Mouse (Mus musculus) hindbrain, embryonic 14.5 days (tissue): ENCODE results near the gene Grm4. TPM values are rescaled to one million over a fixed set of nuclear protein-coding genes. Genes with fewer than 3 reads are reported as not detected.

Experiments used
- ATAC-seq: fragments of 200-750 bp; cut with Nextera tagmentation; 2 replicates; pipeline ENCODE4 v1.8.0; 2017; ENCODE audit warnings: moderate number of reproducible peaks, mild to moderate bottlenecking, moderate TSS enrichment, moderate library complexity; ENCODE audit not compliant: low FRiP score
- DNase-seq: peaks from one replicate; pipeline ENCODE4 v3.0.0-alpha.2; 2015; ENCODE audit warnings: low spot score
- H3K27ac ChIP-seq: fragments of 300-500 bp; sonication (generic); 2 replicates; pipeline ENCODE4 v1.5.1; 2014; ENCODE audit warnings: mild to moderate bottlenecking, moderate library complexity
- H3K27me3 ChIP-seq: fragments of 300-500 bp; sonication (generic); 2 replicates; pipeline ENCODE4 v1.6.1; 2014; ENCODE audit warnings: mild to moderate bottlenecking, low read length, mixed read lengths; ENCODE audit not compliant: control insufficient read depth, insufficient read depth
- H3K36me3 ChIP-seq: fragments of 300-500 bp; sonication (generic); replicated peaks from 2 replicates; pipeline ENCODE4 v1.6.1; 2014; ENCODE audit not compliant: control insufficient read depth, insufficient read depth
- H3K4me1 ChIP-seq: fragments of 300-500 bp; sonication (generic); replicated peaks from 2 replicates; pipeline ENCODE4 v1.6.1; 2014; ENCODE audit warnings: antibody characterized with exemption, low read length, mixed read lengths; ENCODE audit not compliant: control insufficient read depth, insufficient read depth
- H3K4me2 ChIP-seq: fragments of 300-500 bp; sonication (generic); replicated peaks from 2 replicates; pipeline ENCODE4 v1.6.1; 2014; ENCODE audit warnings: mild to moderate bottlenecking, moderate library complexity
- H3K4me3 ChIP-seq: fragments of 300-500 bp; sonication (generic); replicated peaks from 2 replicates; pipeline ENCODE4 v1.5.1; 2014; ENCODE audit warnings: mild to moderate bottlenecking, low read length
- H3K9ac ChIP-seq: fragments of 300-500 bp; sonication (generic); 2 replicates; pipeline ENCODE4 v1.6.1; 2014
- H3K9me3 ChIP-seq: fragments of 300-500 bp; sonication (generic); 2 replicates; pipeline ENCODE4 v1.6.1; 2016; ENCODE audit warnings: low read length; ENCODE audit not compliant: control insufficient read depth
- WGBS: fragments of 180-500 bp; shearing (Covaris S2); extraction: QIAGEN DNeasy Blood & Tissue Kit; methylation state at CpG from one replicate; pipeline ENCODE4 v1.1.7; 2014; 5-methylcytosine and 5-hydroxymethylcytosine counted together
- polyA plus RNA-seq: library from polyadenylated mRNA; unstranded; fragments of >200 nt; fragmentation: Nextera tagmentation; extraction: Ambion mirVana; gene quantifications from 2 replicates; pipeline ENCODE4 v1.2.1, GENCODE M21; 2014

Grm4 gene
- polyA plus RNA-seq, 1 experiment from 2014 or later, result 9.0 TPM

GRCm38 (mm10) chr17:27445364-27446075, 75.7 kb downstream of the Grm4 start:
- DNase-seq (no peak), ATAC-seq (peak; percentile 23; the same call in 1 of the 2 replicates)
- H3K36me3 ChIP-seq, result no peaks in the 10 kb centered on the region
- H3K4me3 ChIP-seq, result no peak overlapping the region
- no peaks in the 10 kb centered on the region for H3K9me3 ChIP-seq
- peaks cover 17% of the 10 kb centered on the region for H3K4me1 ChIP-seq
- H3K27ac ChIP-seq, result peak overlapping the region; percentile 61
- 39% methylated on average over 17 of the region's 17 CpGs for WGBS
- H3K27me3 ChIP-seq, result no peaks in the 10 kb centered on the region
- no peak overlapping the region for H3K9ac ChIP-seq
- H3K4me2 ChIP-seq, result no peak overlapping the region

GRCm38 (mm10) chr17:27442538-27443113, 78.6 kb downstream of the Grm4 start:
- Histone ChIP-seq H3K4me1 (peaks cover 17% of the 10 kb centered on the region), H3K4me3 (no peak overlapping the region), H3K9me3 (no peaks in the 10 kb centered on the region), H3K9ac (no peak overlapping the region), H3K36me3 (no peaks in the 10 kb centered on the region), H3K27me3 (no peaks in the 10 kb centered on the region; the same call in 1 of the 2 replicates), H3K27ac (no peak overlapping the region), H3K4me2 (no peak overlapping the region)
- DNase-seq (no peak), ATAC-seq (no peak)
- 37% methylated on average over 13 of the region's 13 CpGs for WGBS

GRCm38 (mm10) chr17:27441778-27442177, 79.4 kb downstream of the Grm4 start:
- no peak overlapping the region for H3K27ac ChIP-seq
- ATAC-seq, result no peak
- H3K4me1 ChIP-seq, result peaks cover 17% of the 10 kb centered on the region
- H3K36me3 ChIP-seq, result no peaks in the 10 kb centered on the region
- H3K4me2 ChIP-seq, result no peak overlapping the region
- DNase-seq, result no peak
- no peak overlapping the region for H3K9ac ChIP-seq
- H3K4me3 ChIP-seq, result no peak overlapping the region
- H3K9me3 ChIP-seq, result no peaks in the 10 kb centered on the region
- 69% methylated on average over 7 of the region's 7 CpGs for WGBS
- no peaks in the 10 kb centered on the region; the same call in 1 of the 2 replicates for H3K27me3 ChIP-seq

- Histone ChIP-seq H3K9me3 (no peaks in the 10 kb centered on the region), H3K4me2 (no peak overlapping the region), H3K9ac (no peak overlapping the region; the same call in 1 of the 2 replicates), H3K27me3 (no peaks in the 10 kb centered on the region; the same call in 1 of the 2 replicates), H3K36me3 (no peaks in the 10 kb centered on the region), H3K4me3 (no peak overlapping the region), H3K27ac (no peak overlapping the region), H3K4me1 (peaks cover 19% of the 10 kb centered on the region)
- ATAC-seq, result no peak
- 22% methylated on average over 13 of the region's 13 CpGs for WGBS
- peak; percentile 55 for DNase-seq
Measured at GRCm38 (mm10) chr17:27435799-27436198, 85.4 kb downstream of the Grm4 start.

GRCm38 (mm10) chr17:27435225-27435624, 86.0 kb downstream of the Grm4 start:
- no peaks in the 10 kb centered on the region; the same call in 1 of the 2 replicates for H3K27me3 ChIP-seq
- H3K36me3 ChIP-seq, result no peaks in the 10 kb centered on the region
- no peaks in the 10 kb centered on the region for H3K9me3 ChIP-seq
- no peak overlapping the region for H3K9ac ChIP-seq
- DNase-seq (no peak), ATAC-seq (no peak)
- H3K27ac ChIP-seq, result no peak overlapping the region
- H3K4me3 ChIP-seq, result no peak overlapping the region
- peaks cover 19% of the 10 kb centered on the region for H3K4me1 ChIP-seq
- 92% methylated on average over 15 of the region's 15 CpGs for WGBS
- no peak overlapping the region for H3K4me2 ChIP-seq

- Histone ChIP-seq H3K4me2 (no peak overlapping the region), H3K9me3 (no peaks in the 10 kb centered on the region), H3K4me1 (peaks cover 19% of the 10 kb centered on the region), H3K36me3 (no peaks in the 10 kb centered on the region), H3K27me3 (no peaks in the 10 kb centered on the region; the same call in 1 of the 2 replicates), H3K9ac (no peak overlapping the region), H3K4me3 (no peak overlapping the region), H3K27ac (no peak overlapping the region)
- WGBS, result 83% methylated on average over 1 of the region's 1 CpGs
- DNase-seq, result no peak
- ATAC-seq, result no peak
Measured at GRCm38 (mm10) chr17:27434066-27434465, 87.1 kb downstream of the Grm4 start.

- no peak overlapping the region for H3K9ac ChIP-seq
- H3K9me3 ChIP-seq, result peaks cover 3% of the 10 kb centered on the region; the same call in 1 of the 2 replicates
- peaks cover 19% of the 10 kb centered on the region for H3K4me1 ChIP-seq
- no peak overlapping the region for H3K27ac ChIP-seq
- 45% methylated on average over 3 of the region's 3 CpGs for WGBS
- no peaks in the 10 kb centered on the region for H3K36me3 ChIP-seq
- H3K27me3 ChIP-seq, result no peaks in the 10 kb centered on the region; the same call in 1 of the 2 replicates
- ATAC-seq (no peak), DNase-seq (no peak)
- H3K4me3 ChIP-seq, result no peak overlapping the region
- no peak overlapping the region for H3K4me2 ChIP-seq
Measured at GRCm38 (mm10) chr17:27433179-27433680, 88.0 kb downstream of the Grm4 start.

GRCm38 (mm10) chr17:27432145-27432650, 89.0 kb downstream of the Grm4 start:
- Histone ChIP-seq H3K9me3 (peaks cover 10% of the 10 kb centered on the region; the same call in 1 of the 2 replicates), H3K4me3 (no peak overlapping the region), H3K4me2 (no peak overlapping the region), H3K4me1 (peaks cover 19% of the 10 kb centered on the region), H3K36me3 (no peaks in the 10 kb centered on the region), H3K27ac (peak overlapping the region; percentile 47), H3K9ac (no peak overlapping the region), H3K27me3 (no peaks in the 10 kb centered on the region)
- ATAC-seq (no peak), DNase-seq (no peak)
- WGBS, result 39% methylated on average over 9 of the region's 9 CpGs

GRCm38 (mm10) chr17:27431049-27431839, 90.0 kb downstream of the Grm4 start:
- H3K9ac ChIP-seq, result no peak overlapping the region
- 85% methylated on average over 26 of the region's 26 CpGs for WGBS
- ATAC-seq (no peak), DNase-seq (no peak)
- no peak overlapping the region for H3K4me2 ChIP-seq
- H3K4me1 ChIP-seq, result peaks cover 19% of the 10 kb centered on the region
- no peak overlapping the region; the same call in 1 of the 2 replicates for H3K27ac ChIP-seq
- H3K27me3 ChIP-seq, result no peaks in the 10 kb centered on the region
- H3K4me3 ChIP-seq, result no peak overlapping the region
- H3K36me3 ChIP-seq, result no peaks in the 10 kb centered on the region
- H3K9me3 ChIP-seq, result peaks cover 10% of the 10 kb centered on the region; the same call in 1 of the 2 replicates
